Mouse (Mus musculus) lung, adult 2 months (tissue): ENCODE measurements around the gene Spink2.

ENCODE experiments used
- CTCF ChIP-seq: fragments of 200-500 bp; IDR thresholded peaks from 2 replicates; pipeline ENCODE4 v1.5.1; 2011; ENCODE audit warnings: mild to moderate bottlenecking, low read length, control low read depth; ENCODE audit not compliant: insufficient read depth
- POLR2A ChIP-seq: fragments of 200-500 bp; IDR thresholded peaks from 2 replicates; pipeline ENCODE4 v1.6.1; 2011; ENCODE audit warnings: low read depth, mild to moderate bottlenecking, control low read depth, low read length, borderline replicate concordance; ENCODE audit errors: extremely low read depth

DNA sequence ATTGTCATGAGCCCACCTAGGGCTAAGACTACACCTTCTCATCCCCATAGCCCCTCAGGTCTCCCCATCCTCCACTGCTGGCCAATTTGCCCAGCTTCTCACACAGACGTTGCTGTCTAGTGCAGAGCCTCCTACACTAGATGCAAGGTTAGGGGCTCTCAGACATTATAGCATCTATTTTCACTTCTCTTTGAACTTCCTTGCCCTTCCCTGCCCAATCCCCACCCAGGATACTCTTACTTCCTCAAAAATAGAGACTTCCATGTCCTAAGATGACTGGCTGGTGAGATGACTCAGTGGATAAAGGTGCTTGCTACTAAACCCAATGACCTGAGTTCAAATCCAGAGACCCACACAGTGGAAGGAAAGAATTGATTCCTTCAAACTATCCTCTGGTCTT lies 19.6 kb downstream of the Spink2 start:
- TF ChIP-seq CTCF (no peak), POLR2A (no peak)
